33 mouse cellular contexts compared by ENCODE assay signal in the genomic region with DNA sequence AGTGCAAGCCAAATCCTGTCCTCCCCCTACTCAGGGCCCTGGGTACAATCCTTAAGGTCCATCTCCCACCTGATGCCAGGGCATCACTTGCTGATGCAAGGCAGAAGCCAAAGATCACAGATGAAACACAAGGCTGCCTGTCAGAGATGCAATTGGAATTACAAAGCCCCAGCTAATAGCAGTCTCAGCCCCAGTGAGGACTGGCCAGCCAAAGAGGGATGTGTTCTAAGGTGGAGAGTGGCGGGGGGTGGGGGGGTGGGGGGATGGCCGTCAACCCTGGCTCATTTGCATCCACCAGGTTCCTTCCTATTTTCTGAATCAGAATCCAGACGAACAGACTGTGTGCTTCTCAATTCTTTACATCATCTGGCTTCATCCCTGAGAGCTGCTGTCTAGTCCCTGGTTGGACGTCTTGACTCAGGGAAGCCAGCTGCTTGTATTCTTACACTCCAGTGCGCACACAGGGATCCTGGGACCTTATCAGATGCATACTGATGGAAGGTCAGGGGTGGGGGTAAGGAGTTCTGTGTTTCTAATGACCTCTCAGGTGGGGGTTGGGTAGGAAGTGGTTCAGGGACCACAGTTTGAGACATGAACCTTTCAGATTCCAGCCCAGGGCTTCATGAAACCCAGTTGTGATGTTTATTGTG. TPM values are rescaled to one million over a fixed set of nuclear protein-coding genes. Genes with fewer than 3 reads are reported as not detected.
"Had no signal": no experiment of that assay in that cellular context is flagged by ENCODE, and none has a peak within 500 bp of the region (broad histone marks: within the 10 kb centered on the region; RNA-seq: fewer than 3 reads in every experiment).

No protein-coding gene starts in this region.

- H3K4me3 ChIP-seq: heart, adult 2 months; heart, embryonic 13.5 days; heart, embryonic 15.5 days; intestine, embryonic 15.5 days; layer of hippocampus, adult 2 months; limb, embryonic 13.5 days; limb, embryonic 15.5 days; liver, embryonic 12.5 days had no signal

- H3K9me3 ChIP-seq: heart, embryonic 13.5 days; heart, embryonic 15.5 days; intestine, embryonic 15.5 days; limb, embryonic 13.5 days; limb, embryonic 15.5 days; liver, embryonic 12.5 days had no signal

- H3K4me2 ChIP-seq: heart, embryonic 11.5 days; heart, embryonic 13.5 days; heart, embryonic 15.5 days; hindbrain, embryonic 14.5 days; intestine, embryonic 15.5 days; limb, embryonic 13.5 days; limb, embryonic 15.5 days; liver, embryonic 12.5 days had no signal

- H3K27me3 ChIP-seq: heart, embryonic 13.5 days; heart, embryonic 15.5 days; intestine, embryonic 15.5 days; limb, embryonic 13.5 days; limb, embryonic 15.5 days had no signal

- DNase-seq: gastrocnemius, postnatal 25 days; heart, adult 11 months; heart, adult 2 months; heart, postnatal 14 days; heart, postnatal 36 days; kidney, adult 18-20 months; kidney, adult 8-10 months; kidney, postnatal 10 days; kidney, postnatal 25 days; kidney, postnatal 4 days; layer of hippocampus, postnatal 36 days; left cerebral cortex, postnatal 4 days had no signal

- H3K27ac ChIP-seq: heart, adult 2 months; heart, embryonic 13.5 days; heart, embryonic 15.5 days; hindbrain, embryonic 14.5 days; intestine, embryonic 15.5 days; layer of hippocampus, adult 2 months; limb, embryonic 13.5 days; limb, embryonic 15.5 days; liver, embryonic 12.5 days; liver, embryonic 14.5 days had no signal

- H3K9ac ChIP-seq: heart, embryonic 13.5 days; heart, embryonic 15.5 days; hindbrain, embryonic 14.5 days; intestine, embryonic 15.5 days; limb, embryonic 13.5 days; limb, embryonic 15.5 days; liver, embryonic 12.5 days; liver, embryonic 14.5 days had no signal

- H3K36me3 ChIP-seq: heart, embryonic 13.5 days; heart, embryonic 15.5 days; intestine, embryonic 15.5 days; limb, embryonic 13.5 days; limb, embryonic 15.5 days; liver, embryonic 12.5 days had no signal

RNA-seq across cellular contexts. Expression of a gene that starts 5.2 kb away (rescaled TPM):
- total RNA-seq: gastrocnemius, adult 18-20 months; gastrocnemius, adult 8-10 months; gastrocnemius, postnatal 25 days; heart, adult 2 months; heart, postnatal 14 days; heart, postnatal 36 days; hematopoietic stem cell, adult 5-6 weeks; layer of hippocampus, adult 2 months; layer of hippocampus, postnatal 14 days; layer of hippocampus, postnatal 36 days; left cerebral cortex, adult 18-20 months; left cerebral cortex, adult 8-10 months; left cerebral cortex, postnatal 10 days; left cerebral cortex, postnatal 25 days; left cerebral cortex, postnatal 4 days; liver, adult 2 months had no signal
- polyA plus RNA-seq: heart, adult 2 months; heart, embryonic 11.5 days; heart, embryonic 13.5 days; heart, embryonic 15.5 days; hindbrain, embryonic 14.5 days; hindbrain, embryonic 16.5 days; inflammation-experienced regulatory T-cells, adult 6 months; liver, embryonic 12.5 days had no signal

RNA-seq across cellular contexts. Expression of a gene that starts 7.5 kb away (rescaled TPM):
- total RNA-seq: hematopoietic stem cell, adult 5-6 weeks; layer of hippocampus, adult 2 months; layer of hippocampus, postnatal 36 days; liver, adult 2 months had no signal
- polyA plus RNA-seq: inflammation-experienced regulatory T-cells, adult 6 months; liver, adult 2 months had no signal
